Mouse (Mus musculus) left cerebral cortex, adult 2 months (tissue): Measurements from ENCODE around the gene Fndc1. TPM values are rescaled to one million over a fixed set of nuclear protein-coding genes. Genes with fewer than 3 reads are reported as not detected.

ENCODE experiments used
- DNase-seq, 2 experiments: peaks; one replicate each; pipeline ENCODE4 v3.0.0; 2021 to 2022; ENCODE audit warnings: low spot score in 2 of 2, mixed read lengths in 1 of 2; ENCODE audit errors: extremely low spot score in 1 of 2
- H3K27ac ChIP-seq: fragments of 200-600 bp; 2 replicates; pipeline ENCODE4 v1.8.1; 2022
- H3K4me3 ChIP-seq: fragments of 200-600 bp; 2 replicates; pipeline ENCODE4 v1.8.1; 2022
- CTCF ChIP-seq: fragments of 200-600 bp; IDR thresholded peaks from 2 replicates; pipeline ENCODE4 v1.8.1; 2022; ENCODE audit warnings: antibody characterized with exemption, mild to moderate bottlenecking, moderate library complexity
- intact Hi-C: fragments of 180-260 bp; cut with DNase I; formaldehyde crosslinking; loops from one replicate; pipeline ENCODE4 v1.15.1; 2025
- long read RNA-seq, 2 experiments: library from polyadenylated mRNA; stranded (forward); transcript quantifications; one replicate each; pipeline ENCODE4 v2.0.0; 2021; ENCODE audit warnings: borderline mapping rate in 2 of 2
- total RNA-seq, 2 experiments: library from RNA; stranded (reverse); gene quantifications; 2 replicates each; pipeline ENCODE4 v1.2.3; 2021

Gene Fndc1
- total RNA-seq = 1 to 10 TPM; 5.6 to 6.6 TPM
- long read RNA-seq, experiment 1, partial matches to known transcripts = 2 of 6 reads
- long read RNA-seq, experiment 1, other reads (novel, unspliced or antisense) = 4 of 6 reads
- long read RNA-seq, experiment 2, partial matches to known transcripts = 1 of 4 reads
- long read RNA-seq, experiment 2, other reads (novel, unspliced or antisense) = 3 of 4 reads

GRCm38 (mm10) chr17:7826819-7827515 is at the start of gene Fndc1:
Fndc1 (minus strand) TSS chr17:7827302.
- H3K27ac ChIP-seq = no peak within 1 kb of the TSS
- TF ChIP-seq CTCF = peak; percentile 77
- intact Hi-C loops = no loop called here
- H3K4me3 ChIP-seq = peak within 1 kb of the TSS; percentile 49
- DNase-seq = peak; percentile 64 to 65

- Histone ChIP-seq H3K27ac (no peak overlapping the region), H3K4me3 (no peak overlapping the region)
- DNase-seq = no peak
- intact Hi-C loops = no loop called here
- TF ChIP-seq CTCF = no peak
Observed at GRCm38 (mm10) chr17:7876541-7876940, 49.4 kb upstream of the Fndc1 start.

GRCm38 (mm10) chr17:7875941-7876461 is 48.9 kb upstream of the Fndc1 start:
- TF ChIP-seq CTCF = no peak
- Histone ChIP-seq H3K4me3 (no peak overlapping the region), H3K27ac (no peak overlapping the region)
- intact Hi-C loops = no loop called here
- no peak for DNase-seq

GRCm38 (mm10) chr17:7874776-7875531 is 47.9 kb upstream of the Fndc1 start:
- intact Hi-C loops = no loop called here
- TF ChIP-seq CTCF = no peak
- Histone ChIP-seq H3K27ac (no peak overlapping the region), H3K4me3 (no peak overlapping the region)
- no peak for DNase-seq

- no peak for DNase-seq
- no peak overlapping the region for H3K4me3 ChIP-seq
- H3K27ac ChIP-seq = no peak overlapping the region
- TF ChIP-seq CTCF = no peak
- intact Hi-C loops = no loop called here
Observed at GRCm38 (mm10) chr17:7873382-7873781, 46.3 kb upstream of the Fndc1 start.

- Histone ChIP-seq H3K27ac (no peak overlapping the region), H3K4me3 (no peak overlapping the region)
- TF ChIP-seq CTCF = no peak
- DNase-seq = peak in 1 of 2 experiments; percentile 30
- intact Hi-C loops = no loop called here
Observed at GRCm38 (mm10) chr17:7871800-7872199, 44.7 kb upstream of the Fndc1 start.

- intact Hi-C loops = no loop called here
- DNase-seq = no peak
Observed at GRCm38 (mm10) chr17:7870862-7871605, 43.9 kb upstream of the Fndc1 start.

GRCm38 (mm10) chr17:7869114-7869513 is 42.0 kb upstream of the Fndc1 start:
- Histone ChIP-seq H3K4me3 (no peak overlapping the region), H3K27ac (no peak overlapping the region)
- TF ChIP-seq CTCF = no peak
- no peak for DNase-seq
- intact Hi-C loops = loop anchor here (2.0 kb wide), 2 partner anchors 60 to 70 kb away; no protein-coding TSS in a partner anchor

More at GRCm38 (mm10) chr17:7870862-7871605, 43.9 kb upstream of the Fndc1 start:
- no peak overlapping the region for H3K4me3 ChIP-seq
- no peak for TF ChIP-seq CTCF
- H3K27ac ChIP-seq = no peak overlapping the region

- intact Hi-C loops = loop anchor here (2.0 kb wide), 2 partner anchors 60 to 70 kb away; no protein-coding TSS in a partner anchor
- peak; percentile 91 for TF ChIP-seq CTCF
- Histone ChIP-seq H3K4me3 (no peak overlapping the region), H3K27ac (no peak overlapping the region)
- peak; percentile 63 to 73 for DNase-seq
Observed at GRCm38 (mm10) chr17:7868631-7869030, 41.5 kb upstream of the Fndc1 start.

GRCm38 (mm10) chr17:7864740-7865139 is 37.6 kb upstream of the Fndc1 start:
- peak; percentile 70 for TF ChIP-seq CTCF
- Histone ChIP-seq H3K27ac (no peak overlapping the region), H3K4me3 (no peak overlapping the region)
- intact Hi-C loops = no loop called here
- DNase-seq = no peak

GRCm38 (mm10) chr17:7863745-7864144 is 36.6 kb upstream of the Fndc1 start:
- no peak overlapping the region for H3K27ac ChIP-seq
- TF ChIP-seq CTCF = peak; percentile 99
- intact Hi-C loops = no loop called here
- no peak overlapping the region for H3K4me3 ChIP-seq
- peak; percentile 53 to 73 for DNase-seq
